Mouse (Mus musculus) T-helper 2 cell (primary cell): ENCODE data around the gene Gm20388.
"Not testable (repeated sequence)": the region's sequence is repeated elsewhere in the genome, so short reads cannot be mapped to it uniquely, and the experiment has no call there.

Experiments used
- in situ Hi-C: fragments of 300-600 bp; cut with MboI, MseI; formaldehyde crosslinking; loops from one replicate; pipeline ENCODE4 v1.15.1; 2025; ENCODE audit warnings: high pct_unique_total_duplicates

The Gm20388 gene

DNA sequence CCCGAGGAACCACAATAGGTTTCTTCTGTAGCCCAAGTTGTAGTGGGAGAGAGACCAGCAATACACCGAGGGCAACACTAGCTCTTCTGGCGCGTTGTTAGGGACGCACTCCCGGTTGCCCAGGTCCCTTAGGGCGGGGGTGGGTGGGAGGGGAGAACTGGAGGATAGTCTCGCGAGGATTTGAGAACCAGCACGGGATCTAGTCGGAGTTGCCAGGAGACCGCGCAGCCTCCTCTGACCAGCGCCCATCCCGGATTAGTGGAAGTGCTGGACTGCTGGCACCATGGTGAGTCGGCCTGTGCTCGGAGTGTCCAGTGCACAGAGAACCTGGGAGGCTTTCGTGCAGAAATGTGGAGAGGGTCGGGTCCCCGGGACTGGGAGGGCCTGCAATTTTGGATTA is 3608.0 kb downstream of the Gm20388 start, which contains the start of gene Gas8:
TSS of gene Gas8 (plus strand) at position 168 of the 400 bp plus-strand sequence.
- in situ Hi-C loops, result loop anchor here (5.0 kb wide), 1 partner anchor 66 kb away; no protein-coding TSS in a partner anchor

DNA sequence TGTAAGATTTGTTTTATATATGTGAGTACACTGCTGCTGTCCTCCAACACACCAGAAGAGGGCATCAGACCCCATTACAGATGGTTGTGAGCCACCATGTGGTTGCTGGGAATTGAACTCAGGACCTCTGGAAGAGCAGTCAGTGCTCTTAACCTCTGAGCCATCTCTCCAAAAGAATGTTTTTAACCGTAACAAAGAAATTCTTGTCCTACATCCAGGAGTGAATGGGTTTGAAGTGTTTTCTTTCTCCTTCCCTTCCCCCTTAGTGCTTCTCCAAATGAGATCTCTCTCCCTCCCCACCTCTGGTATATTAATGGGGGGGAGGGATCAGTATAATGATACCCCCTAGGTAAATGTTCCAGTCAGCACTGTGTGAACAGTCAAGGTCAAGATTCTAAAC is 3609.4 kb downstream of the Gm20388 start:
- in situ Hi-C loops, result not testable (repeated sequence)

DNA sequence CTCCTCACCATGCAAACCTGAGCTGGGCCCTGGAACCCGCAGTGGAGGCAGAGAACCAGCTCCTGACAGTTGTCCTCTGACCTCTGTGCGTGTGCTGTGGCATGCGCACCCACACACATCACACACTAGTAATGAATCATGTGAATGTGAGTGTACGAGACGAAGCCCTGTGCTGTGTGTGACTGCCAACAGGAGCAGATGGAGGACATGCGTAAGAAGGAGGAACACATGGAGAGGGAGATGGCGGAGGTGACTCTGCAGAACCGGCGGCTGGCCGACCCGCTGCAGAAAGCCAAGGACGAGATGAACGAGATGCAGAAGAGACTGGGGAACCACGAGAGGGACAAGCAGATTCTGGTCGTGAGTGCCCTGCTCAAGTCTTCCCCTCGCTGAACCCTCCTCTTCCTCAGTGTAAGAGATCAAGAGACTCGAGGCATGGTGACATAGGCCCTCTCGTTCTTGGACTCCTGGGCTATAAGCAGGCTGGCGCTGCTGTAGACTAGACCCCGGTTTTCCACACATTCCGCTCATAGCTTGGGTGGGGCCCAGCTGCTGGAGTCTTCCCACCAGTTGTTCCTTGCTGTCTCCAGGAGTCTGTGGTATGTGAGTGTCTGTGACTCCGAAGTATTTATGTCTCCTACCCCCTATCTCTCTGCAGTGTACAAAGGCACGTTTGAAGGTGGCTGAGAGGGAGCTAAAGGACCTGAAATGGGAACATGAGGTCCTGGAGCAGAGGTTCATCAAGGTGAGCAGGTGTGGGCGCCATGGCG is 3617.3 kb downstream of the Gm20388 start:
- in situ Hi-C loops, result no loop called here

DNA sequence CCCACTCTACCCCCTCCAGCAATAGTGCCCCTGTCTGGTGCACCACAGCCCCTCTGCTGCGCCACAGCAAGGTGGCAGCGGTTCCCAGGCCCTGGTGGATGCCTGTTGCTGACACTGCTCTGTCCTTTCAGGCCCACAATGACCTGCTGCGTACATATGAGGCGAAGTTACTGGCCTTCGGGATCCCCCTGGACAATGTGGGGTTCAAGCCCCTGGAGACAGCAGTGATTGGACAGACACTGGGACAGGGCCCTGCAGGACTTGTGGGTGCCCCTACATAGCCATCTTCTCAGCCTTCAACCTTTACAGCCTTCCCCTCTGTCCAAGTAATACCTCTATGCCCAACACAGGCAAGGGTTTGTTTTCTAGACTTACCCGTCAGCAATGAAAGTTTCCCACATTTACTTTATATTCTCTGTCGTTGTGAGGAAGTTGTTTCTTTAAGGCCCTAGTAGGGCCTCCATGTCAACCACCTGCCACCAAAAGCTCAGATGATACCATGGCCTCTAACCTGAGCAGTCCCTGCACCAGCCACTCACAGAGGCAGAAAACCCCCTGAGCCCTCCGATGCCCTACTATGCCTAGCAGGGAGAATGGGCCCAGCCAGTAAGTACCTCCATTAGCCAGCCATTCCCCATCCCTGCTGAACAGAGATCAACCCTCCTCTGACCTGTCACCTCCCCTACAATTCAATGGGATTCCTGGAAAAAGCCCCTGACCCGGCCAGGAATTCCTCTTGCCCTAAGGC is 3625.8 kb downstream of the Gm20388 start:
- in situ Hi-C loops, result loop anchor here (10.0 kb wide), 1 partner anchor 58 kb away; no protein-coding TSS in a partner anchor

DNA sequence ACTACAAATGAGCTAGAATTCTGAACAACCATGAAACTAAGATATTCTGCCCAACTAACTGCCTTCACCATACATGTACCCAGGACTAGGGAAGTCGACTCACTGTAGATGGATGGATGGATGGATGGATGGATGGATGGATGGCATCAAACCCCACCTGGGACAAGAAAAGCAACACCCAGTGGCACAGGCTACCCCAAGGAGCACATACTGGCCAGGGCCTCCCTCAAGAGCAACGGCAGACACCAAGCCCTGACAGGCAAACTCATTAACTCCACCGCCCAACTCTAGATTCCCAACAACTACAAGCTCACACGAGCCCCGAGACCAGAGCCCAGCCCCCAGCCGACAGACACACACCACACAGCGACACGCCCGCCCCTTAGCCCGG is 3626.3 kb downstream of the Gm20388 start:
- in situ Hi-C loops, result loop anchor here (10.0 kb wide), 1 partner anchor 58 kb away; no protein-coding TSS in a partner anchor

DNA sequence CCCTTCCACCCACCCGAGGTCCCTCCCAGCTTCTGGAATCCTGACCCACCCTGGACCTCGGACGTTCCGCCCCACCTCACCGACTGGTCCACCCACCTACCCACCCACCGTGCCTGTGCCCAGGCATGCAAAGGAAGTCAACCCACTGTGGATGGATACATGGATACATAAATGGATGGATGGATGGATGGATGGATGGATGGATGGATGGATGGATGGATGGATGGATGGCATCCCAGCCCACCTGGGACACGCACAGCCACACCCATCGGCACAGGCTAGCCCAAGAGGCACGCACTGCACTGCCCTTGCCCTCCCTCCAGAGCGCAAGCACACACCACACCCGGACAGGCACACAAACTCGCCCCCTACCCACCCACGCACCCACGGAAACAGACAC is 3627.0 kb downstream of the Gm20388 start:
- in situ Hi-C loops, result loop anchor here (10.0 kb wide), 1 partner anchor 57 kb away; no protein-coding TSS in a partner anchor

DNA sequence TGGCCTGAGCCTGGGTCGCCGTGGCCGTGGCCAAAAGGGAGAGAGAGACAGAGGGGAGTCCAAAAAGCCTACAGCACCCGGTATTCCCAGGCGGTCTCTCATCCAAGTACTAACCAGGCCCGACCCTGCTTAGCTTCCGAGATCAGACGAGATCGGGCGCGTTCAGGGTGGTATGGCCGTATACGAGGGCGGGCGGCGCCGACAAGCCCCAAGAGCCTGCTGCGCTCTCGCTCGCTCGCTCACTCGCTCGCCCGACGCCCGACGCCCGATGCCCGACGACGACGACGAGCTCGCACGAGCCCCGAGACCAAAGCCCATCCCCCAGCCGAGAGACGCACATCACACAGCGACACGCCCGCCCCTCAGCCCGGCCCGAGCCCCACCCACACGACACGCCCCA is 3653.6 kb downstream of the Gm20388 start:
- in situ Hi-C loops, result loop anchor here (10.0 kb wide), 1 partner anchor 71 kb away; no protein-coding TSS in a partner anchor

DNA sequence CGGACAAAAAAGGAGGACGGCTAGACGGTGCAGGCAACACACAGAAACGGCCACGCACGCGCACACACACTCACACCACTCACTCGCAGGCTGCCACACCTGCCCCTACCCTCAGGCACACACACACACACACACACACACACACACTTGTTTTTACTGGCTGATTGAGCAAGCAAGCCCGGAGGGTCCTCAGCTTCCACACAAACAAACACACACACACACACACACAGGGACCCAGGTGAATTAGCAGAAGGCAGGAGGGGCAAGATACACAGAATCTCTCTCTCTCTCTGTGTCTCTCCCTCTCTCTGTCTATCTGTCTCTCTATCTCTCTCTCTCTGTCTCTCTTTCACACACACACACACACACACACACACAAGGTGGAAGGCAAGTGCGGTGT is 3664.7 kb downstream of the Gm20388 start:
- in situ Hi-C loops, result loop anchor here (25.0 kb wide), 2 partner anchors 338 to 1988 kb away; partner anchors contain the start of genes Fbxo31, Map1lc3b and Spata2l

DNA sequence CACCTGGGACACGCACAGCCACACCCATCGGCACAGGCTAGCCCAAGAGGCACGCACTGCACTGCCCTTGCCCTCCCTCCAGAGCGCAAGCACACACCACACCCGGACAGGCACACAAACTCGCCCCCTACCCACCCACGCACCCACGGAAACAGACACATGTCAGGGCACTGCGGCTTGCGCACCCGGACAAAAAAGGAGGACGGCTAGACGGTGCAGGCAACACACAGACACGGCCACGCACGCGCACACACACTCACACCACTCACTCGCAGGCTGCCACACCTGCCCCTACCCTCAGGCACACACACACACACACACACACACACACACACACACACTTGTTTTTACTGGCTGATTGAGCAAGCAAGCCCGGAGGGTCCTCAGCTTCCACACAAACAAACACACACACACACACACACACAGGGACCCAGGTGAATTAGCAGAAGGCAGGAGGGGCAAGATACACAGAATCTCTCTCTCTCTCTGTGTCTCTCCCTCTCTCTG is 3690.1 kb downstream of the Gm20388 start:
- in situ Hi-C loops, result not testable (repeated sequence)

DNA sequence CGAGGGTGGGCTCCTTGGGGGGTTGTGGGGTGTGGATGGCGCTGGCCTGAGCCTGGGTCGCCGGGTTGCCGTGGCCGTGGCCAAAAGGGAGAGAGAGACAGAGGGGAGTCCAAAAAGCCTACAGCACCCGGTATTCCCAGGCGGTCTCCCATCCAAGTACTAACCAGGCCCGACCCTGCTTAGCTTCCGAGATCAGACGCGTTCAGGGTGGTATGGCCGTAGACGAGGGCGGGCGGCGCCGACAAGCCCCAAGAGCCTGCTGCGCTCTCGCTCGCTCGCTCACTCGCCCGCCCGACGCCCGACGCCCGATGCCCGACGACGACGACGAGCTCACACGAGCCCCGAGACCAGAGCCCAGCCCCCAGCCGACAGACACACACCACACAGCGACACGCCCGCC is 3690.8 kb downstream of the Gm20388 start:
- in situ Hi-C loops, result not testable (repeated sequence)

DNA sequence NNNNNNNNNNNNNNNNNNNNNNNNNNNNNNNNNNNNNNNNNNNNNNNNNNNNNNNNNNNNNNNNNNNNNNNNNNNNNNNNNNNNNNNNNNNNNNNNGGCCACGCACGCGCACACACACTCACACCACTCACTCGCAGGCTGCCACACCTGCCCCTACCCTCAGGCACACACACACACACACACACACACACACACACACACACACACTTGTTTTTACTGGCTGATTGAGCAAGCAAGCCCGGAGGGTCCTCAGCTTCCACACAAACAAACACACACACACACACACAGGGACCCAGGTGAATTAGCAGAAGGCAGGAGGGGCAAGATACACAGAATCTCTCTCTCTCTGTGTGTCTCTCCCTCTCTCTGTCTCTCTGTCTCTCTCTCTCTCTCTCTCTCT is 3702.0 kb downstream of the Gm20388 start:
- in situ Hi-C loops, result not testable (repeated sequence)

DNA sequence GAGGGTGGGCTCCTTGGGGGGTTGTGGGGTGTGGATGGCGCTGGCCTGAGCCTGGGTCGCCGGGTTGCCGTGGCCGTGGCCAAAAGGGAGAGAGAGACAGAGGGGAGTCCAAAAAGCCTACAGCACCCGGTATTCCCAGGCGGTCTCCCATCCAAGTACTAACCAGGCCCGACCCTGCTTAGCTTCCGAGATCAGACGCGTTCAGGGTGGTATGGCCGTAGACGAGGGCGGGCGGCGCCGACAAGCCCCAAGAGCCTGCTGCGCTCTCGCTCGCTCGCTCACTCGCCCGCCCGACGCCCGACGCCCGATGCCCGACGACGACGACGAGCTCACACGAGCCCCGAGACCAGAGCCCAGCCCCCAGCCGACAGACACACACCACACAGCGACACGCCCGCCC is 3712.9 kb downstream of the Gm20388 start:
- in situ Hi-C loops, result loop anchor here (5.0 kb wide), 1 partner anchor 91 kb away; no protein-coding TSS in a partner anchor

DNA sequence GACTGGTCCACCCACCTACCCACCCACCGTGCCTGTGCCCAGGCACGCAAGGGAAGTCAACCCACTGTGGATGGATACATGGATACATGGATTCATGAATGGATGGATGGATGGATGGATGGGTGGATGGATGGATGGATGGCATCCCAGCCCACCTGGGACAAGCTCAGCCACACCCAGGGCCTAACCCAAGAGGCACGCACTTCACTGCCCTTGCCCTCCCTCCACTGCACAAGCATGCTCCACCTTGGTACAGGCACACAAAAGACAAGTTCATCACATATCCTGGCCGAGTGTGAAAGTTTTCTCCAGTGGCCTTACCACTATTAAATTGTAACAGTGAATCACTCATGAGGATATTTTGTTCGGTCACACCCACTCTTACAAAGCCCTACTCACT is 3713.6 kb downstream of the Gm20388 start:
- in situ Hi-C loops, result loop anchor here (5.0 kb wide), 1 partner anchor 92 kb away; no protein-coding TSS in a partner anchor

DNA sequence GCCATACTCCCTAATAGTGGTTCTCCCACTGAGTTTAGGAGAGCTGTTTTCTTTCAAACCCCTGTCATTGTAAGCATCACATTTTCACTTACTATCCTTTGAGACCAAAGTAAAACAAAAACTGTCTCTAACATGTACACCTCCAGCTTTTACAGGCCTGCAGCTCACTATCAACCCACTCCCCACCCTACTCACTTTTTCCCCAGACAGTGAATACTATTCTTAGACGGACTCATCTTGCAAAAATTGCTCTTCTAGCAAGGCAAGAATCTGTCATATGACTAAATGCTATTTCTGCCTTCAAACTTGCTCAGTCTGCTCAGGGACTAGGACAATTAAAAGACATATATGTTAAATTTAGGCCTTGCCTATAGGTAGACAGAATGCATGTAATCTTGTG is 3714.1 kb downstream of the Gm20388 start:
- in situ Hi-C loops, result loop anchor here (5.0 kb wide), 1 partner anchor 92 kb away; no protein-coding TSS in a partner anchor

DNA sequence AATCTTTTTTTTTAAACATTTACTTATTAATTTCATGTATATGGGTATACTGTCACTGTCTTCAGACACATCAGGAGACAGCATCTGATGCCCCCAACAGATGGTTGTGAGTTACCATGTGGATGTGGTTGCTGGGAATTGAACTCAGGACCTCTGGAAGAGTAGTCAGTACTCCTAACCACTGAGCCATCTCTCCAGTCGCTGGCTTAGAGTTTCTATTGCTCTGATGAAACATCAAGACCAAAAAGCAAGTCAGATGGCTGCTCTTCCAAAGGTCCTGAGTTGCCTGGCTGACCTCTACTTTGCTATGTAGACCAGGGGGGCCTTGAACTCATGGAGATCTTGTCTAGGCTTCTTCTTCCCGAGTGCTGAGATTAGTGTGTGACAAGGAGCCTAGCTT is 3715.1 kb downstream of the Gm20388 start:
- in situ Hi-C loops, result no loop called here

DNA sequence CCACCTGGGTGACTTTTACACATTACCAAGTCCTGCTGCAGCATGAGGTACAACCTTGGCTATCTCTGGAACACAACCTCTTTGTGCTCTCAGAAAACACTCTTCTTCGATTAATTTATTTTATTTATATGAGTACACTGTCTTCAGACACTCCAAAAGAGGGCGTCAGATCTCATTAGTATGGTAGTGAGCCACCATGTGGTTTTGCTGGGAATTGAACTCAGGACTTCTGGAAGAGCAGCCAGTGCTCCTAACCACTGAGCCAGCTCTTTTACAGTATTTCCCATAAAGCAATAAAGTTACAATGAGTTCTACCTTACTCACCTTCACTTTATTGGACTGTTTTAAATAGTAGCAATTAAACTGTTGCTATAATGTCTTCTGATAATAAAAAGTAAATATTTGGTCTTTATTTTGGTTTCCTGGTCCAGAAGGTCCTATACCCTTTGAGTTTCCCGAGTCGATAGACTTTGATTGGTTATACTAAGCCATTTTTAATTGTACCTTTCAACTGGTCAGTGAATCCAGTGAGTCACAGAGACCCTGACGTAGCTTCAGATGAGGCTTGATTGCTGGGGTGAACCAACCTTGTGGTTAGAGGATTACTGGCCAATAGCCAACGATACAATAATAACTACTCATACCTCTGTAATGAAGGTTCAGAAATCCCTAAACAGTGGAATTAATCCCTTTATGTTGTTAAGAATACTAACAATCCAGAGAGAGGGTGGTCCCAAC is 3716.9 kb downstream of the Gm20388 start:
- in situ Hi-C loops, result no loop called here

DNA sequence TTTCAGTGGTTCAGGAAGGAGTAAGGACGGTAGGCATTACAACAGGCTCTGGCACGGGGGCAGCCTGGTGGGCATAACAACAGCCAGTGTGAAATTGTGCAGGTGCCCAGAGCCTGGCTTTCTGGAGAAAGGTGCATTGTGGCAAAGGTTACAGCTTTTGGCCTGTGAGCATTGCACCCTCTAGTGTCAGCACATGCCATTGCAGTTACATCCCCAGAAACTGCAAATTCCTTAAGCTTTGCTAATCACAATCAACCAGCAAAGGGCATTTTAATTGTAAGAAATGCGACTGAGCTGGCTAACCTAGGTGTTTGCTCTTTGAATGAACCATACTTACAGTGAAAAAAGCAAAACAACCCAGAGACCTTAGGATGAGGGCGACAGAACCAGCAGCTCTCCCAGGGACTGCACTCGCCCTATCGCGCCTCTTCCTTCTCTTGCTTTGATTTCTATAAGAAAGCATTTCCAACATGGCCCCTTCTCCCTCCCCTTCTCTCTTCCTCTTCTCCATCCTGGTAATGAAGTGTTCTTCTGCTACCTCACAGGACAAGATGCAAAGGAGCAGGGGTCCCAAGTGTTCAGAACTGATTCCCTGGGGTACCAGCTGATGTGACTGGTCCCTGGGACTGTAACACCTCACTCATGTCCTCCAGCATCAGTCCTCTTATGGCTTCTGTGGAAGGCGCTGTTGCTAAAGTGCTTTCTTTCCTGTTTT is 3717.8 kb downstream of the Gm20388 start:
- in situ Hi-C loops, result no loop called here

DNA sequence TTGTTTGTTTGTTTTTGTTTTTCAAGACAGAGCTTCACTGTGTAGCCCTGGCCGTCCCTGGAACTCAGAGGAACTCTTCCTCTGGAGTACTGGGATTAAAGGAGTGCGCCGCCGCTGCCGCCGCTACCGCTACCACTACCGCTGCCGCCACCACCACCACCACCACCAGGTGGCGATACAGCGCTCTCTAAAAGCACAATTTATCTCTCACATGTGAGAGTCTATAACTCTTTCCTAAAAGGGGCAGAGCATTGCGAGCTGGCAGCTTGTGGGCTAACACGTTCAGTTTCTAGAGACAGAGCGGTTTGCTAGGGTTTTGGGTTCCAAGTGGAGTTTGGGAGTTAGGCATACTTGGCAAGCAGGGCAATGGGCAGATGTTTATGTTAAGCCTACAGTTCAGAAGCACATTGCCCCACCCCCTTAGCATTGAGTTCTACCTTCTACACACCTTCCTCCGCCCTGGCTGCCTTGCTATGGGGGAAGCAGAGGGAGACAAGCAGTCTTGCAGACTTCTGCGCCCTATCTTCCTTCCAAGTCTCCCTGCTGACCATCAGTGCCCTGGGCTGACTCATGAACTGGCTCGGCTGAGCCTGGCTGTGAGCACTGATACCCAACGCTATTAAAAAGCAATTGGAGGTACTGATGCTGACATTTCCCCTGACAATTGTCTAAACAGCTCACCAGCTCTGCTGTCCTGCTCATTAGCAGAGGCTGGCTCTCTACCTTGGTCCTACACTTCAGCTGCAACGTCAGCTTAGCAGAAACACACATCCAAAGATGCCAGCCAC is 3718.5 kb downstream of the Gm20388 start:
- in situ Hi-C loops, result no loop called here

DNA sequence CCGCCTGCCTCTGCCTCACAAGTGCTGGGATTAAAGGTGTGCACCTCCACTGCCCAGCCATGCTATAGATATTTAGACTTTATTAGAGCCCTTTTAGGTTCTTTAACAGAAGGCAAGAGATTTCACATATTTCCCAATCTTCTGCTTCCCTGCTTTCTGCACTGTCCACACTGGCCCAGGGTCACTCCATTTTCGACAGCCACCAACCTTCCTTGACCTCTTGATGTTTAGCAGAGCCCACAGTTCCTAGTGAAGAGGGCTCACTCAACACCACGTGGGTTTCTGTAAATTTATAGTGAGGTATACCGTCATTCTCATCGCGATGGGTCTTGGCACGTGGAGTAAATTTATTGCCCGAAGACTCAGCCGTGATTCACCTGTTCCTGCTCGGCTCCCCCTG is 3719.4 kb downstream of the Gm20388 start:
- in situ Hi-C loops, result loop anchor here (10.0 kb wide), 1 partner anchor 65 kb away; no protein-coding TSS in a partner anchor

DNA sequence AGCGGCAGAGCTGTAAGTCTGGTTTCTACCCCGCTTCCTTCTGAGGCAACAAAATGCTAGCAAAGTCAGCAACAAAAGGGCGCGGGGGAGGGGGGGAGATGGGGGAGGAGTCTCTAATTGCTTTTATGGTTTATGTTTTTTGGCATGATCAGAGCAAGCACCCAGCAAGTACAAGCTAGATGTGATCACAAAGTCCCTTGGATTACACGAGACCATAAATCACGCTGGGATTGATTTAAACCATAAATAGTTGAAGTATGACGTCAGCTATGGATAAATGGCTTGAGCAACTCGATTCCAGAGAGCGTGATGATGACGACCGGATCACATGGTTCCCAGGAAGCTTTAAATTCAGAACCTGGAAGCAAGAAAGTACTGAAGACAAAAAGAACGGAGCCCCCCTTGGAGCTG is 3720.2 kb downstream of the Gm20388 start:
- in situ Hi-C loops, result loop anchor here (10.0 kb wide), 1 partner anchor 66 kb away; no protein-coding TSS in a partner anchor
